Mouse (Mus musculus) liver, postnatal 0 days (tissue): ENCODE measurements around the gene Plekhb1.

ENCODE experiments used
- CTCF ChIP-seq: sonication (generic); IDR thresholded peaks from 2 replicates; pipeline ENCODE4 v1.5.1; 2016; ENCODE audit warnings: antibody characterized with exemption, low read depth
- EP300 ChIP-seq: IDR thresholded peaks from 2 replicates; pipeline ENCODE4 v1.6.1; 2016; ENCODE audit warnings: antibody characterized with exemption, low read depth, mild to moderate bottlenecking

DNA sequence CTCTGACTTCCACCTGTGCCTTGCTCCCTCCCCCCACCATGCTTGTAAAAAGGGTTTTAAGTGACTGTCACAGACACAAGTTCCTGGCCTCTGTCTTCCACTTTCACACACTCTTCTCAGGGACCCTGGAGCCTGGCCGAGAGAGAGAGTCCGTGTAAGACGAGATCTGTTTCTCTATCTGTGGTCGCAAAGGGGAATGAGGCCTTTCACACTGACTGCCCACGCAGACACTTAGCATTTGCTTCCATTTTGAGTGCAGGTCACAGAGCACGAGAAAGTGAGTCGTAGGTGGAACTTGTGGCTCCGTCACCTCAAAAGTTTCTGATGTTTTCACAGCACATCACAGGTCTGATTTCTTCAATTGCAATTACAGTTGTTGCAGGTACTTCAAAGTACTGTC, 31.0 kb upstream of the Plekhb1 start:
- TF ChIP-seq EP300, result no peak
- no peak for TF ChIP-seq CTCF
